Mouse (Mus musculus) kidney, embryonic 16.5 days (tissue): Measurements from ENCODE around the gene Tbc1d2. TPM values are rescaled to one million over a fixed set of nuclear protein-coding genes. Genes with fewer than 3 reads are reported as not detected.

Experiments used
- ATAC-seq: fragments of 200-750 bp; cut with Nextera tagmentation; 2 replicates; pipeline ENCODE4 v1.8.0; 2017; ENCODE audit warnings: moderate TSS enrichment; ENCODE audit not compliant: low FRiP score, low TSS enrichment
- H3K27ac ChIP-seq: fragments of 300-500 bp; sonication (generic); 2 replicates; pipeline ENCODE4 v1.5.1; 2014; ENCODE audit warnings: low read length
- H3K27me3 ChIP-seq: fragments of 300-500 bp; sonication (generic); 2 replicates; pipeline ENCODE4 v1.6.1; 2014; ENCODE audit warnings: low read length, control low read depth, mixed read lengths; ENCODE audit not compliant: insufficient read depth
- H3K36me3 ChIP-seq: fragments of 300-500 bp; sonication (generic); 2 replicates; pipeline ENCODE4 v1.6.1; 2014; ENCODE audit warnings: low read length, control low read depth, mixed read lengths; ENCODE audit not compliant: insufficient read depth
- H3K4me1 ChIP-seq: fragments of 300-500 bp; sonication (generic); 2 replicates; pipeline ENCODE4 v1.6.1; 2014; ENCODE audit warnings: low read length, control low read depth, mixed read lengths; ENCODE audit not compliant: insufficient read depth
- H3K4me2 ChIP-seq: fragments of 300-500 bp; sonication (generic); replicated peaks from 2 replicates; pipeline ENCODE4 v1.6.1; 2014; ENCODE audit warnings: low read depth, low read length
- H3K4me3 ChIP-seq: fragments of 300-500 bp; sonication (generic); 2 replicates; pipeline ENCODE4 v1.5.1; 2014; ENCODE audit warnings: mild to moderate bottlenecking, low read length
- H3K9ac ChIP-seq: fragments of 300-500 bp; sonication (generic); replicated peaks from 2 replicates; pipeline ENCODE4 v1.6.1; 2014; ENCODE audit warnings: low read length
- H3K9me3 ChIP-seq: fragments of 300-500 bp; sonication (generic); 2 replicates; pipeline ENCODE4 v1.6.1; 2016; ENCODE audit warnings: low read length, control low read depth
- WGBS: fragments of 180-500 bp; shearing (Covaris S2); extraction: QIAGEN DNeasy Blood & Tissue Kit; methylation state at CpG from one replicate; pipeline ENCODE4 v1.1.7; 2014; 5-methylcytosine and 5-hydroxymethylcytosine counted together
- polyA plus RNA-seq: library from polyadenylated mRNA; unstranded; fragments of >200 nt; fragmentation: Nextera tagmentation; extraction: Ambion mirVana; gene quantifications from 2 replicates; pipeline ENCODE4 v1.2.1, GENCODE M21; 2015

Gene Tbc1d2
- polyA plus RNA-seq, 1 experiment from 2014 or later, result 3.7 TPM

DNA sequence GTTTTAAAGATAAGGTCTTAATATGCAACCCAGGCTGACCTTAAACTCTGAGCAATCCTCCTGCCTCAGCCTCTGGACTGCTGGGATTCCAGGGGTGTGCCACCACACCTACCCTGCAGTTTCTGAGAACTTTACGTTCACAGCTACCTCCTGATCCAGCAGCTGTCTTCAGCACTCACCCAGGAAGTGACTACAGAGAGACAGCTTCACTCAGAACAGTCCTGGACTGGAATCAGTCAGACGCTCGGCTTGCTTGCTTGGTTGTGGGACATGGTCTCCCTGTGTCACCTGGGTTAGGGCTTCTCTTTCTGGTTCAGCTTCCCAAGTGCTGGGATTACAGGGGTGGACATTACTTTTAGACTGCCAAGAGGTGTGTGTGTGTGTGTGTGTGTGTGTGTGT lies 93.1 kb downstream of the Tbc1d2 start:
- Histone ChIP-seq H3K9me3 (no peaks in the 10 kb centered on the region), H3K4me1 (no peaks in the 10 kb centered on the region), H3K36me3 (no peaks in the 10 kb centered on the region), H3K27me3 (no peaks in the 10 kb centered on the region), H3K4me2 (no peak overlapping the region), H3K9ac (no peak overlapping the region), H3K27ac (no peak overlapping the region), H3K4me3 (no peak overlapping the region)
- no peak for ATAC-seq
- WGBS, result 83% methylated on average over 3 of the region's 3 CpGs

DNA sequence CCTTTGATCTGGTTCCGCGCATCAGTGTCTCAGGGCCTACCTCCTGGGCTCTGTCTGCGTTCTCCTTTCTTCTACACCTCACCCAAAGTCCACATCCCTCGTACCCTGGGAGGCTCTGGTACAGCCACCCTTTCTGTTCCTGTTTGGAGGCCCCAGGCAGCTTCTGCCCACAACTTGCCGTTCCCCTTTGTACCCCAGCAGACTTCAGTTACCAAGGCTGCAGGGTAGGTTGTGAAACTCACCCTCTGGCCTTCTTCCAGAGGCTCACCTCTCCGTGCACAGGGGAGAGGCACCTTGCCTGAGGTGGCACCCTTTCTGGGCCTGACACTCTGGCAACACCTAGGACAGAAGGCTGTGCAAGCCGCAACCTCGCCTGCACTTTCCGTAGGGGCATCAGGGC lies 94.2 kb downstream of the Tbc1d2 start:
- Histone ChIP-seq H3K4me1 (no peaks in the 10 kb centered on the region), H3K4me2 (no peak overlapping the region)

More for the DNA sequence above, 94.2 kb downstream of the Tbc1d2 start:
- ATAC-seq, result no peak
- Histone ChIP-seq H3K4me3 (no peak overlapping the region), H3K27ac (no peak overlapping the region), H3K9me3 (no peaks in the 10 kb centered on the region), H3K36me3 (no peaks in the 10 kb centered on the region), H3K27me3 (no peaks in the 10 kb centered on the region), H3K9ac (no peak overlapping the region)
- 77% methylated on average over 9 of the region's 9 CpGs for WGBS

Other genes starting within 250 kb of the Tbc1d2 start
- 1.4 and 1.5 TPM in 2 replicates for gene Hemgn, start 236.7 kb downstream of the Tbc1d2 start, polyA plus RNA-seq
- 284 and 308 TPM in 2 replicates for gene Anp32b, start 199.3 kb downstream of the Tbc1d2 start, polyA plus RNA-seq
- 75.7 and 78.5 TPM in 2 replicates for gene Nans, start 161.0 kb downstream of the Tbc1d2 start, polyA plus RNA-seq
- gene Trim14, start 114.1 kb downstream of the Tbc1d2 start, polyA plus RNA-seq, result 2.1 and 2.9 TPM in 2 replicates
- gene Coro2a, start 48.0 kb downstream of the Tbc1d2 start, polyA plus RNA-seq, result 5.9 and 6.4 TPM in 2 replicates